Mouse (Mus musculus): ENCODE data around the gene Ripor3. TPM values are rescaled to one million over a fixed set of nuclear protein-coding genes. Genes with fewer than 3 reads are reported as not detected.

Gene Ripor3
- total RNA-seq, 1 experiment: 0.98 TPM

DNA sequence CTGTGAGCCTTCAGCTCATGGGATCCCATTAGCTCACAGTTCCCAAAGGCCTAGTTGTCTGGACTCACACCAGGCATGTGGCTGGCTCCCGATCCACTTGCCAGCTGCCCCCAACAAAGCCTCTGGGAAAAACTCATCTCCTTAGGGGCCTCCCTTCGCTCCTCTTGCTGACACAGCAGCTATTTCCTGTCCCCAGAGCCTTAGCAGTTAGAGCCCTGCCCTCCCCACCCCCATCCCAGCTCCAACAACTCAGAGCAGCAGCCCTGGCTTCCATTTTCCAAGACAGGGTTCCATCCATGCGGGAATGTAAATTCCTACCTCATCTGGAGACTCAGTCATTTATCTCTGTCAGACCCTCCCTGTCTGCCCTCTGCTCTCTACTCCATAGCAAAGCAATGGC, 26.6 kb upstream of the Ripor3 start:
- Histone ChIP-seq H3K9me3 (ENCODE audit: control insufficient read depth, insufficient read depth, low read depth, low read length) (no peaks in the 10 kb centered on the region), H3K4me3 (ENCODE audit: insufficient read depth in 1 of 2, low read depth in 1 of 2, low read length in 2 of 2, poor library complexity in 1 of 2, severe bottlenecking in 1 of 2) (no peak overlapping the region), H3K36me3 (ENCODE audit: control insufficient read depth, insufficient read depth, low read length, poor library complexity, severe bottlenecking) (no peaks in the 10 kb centered on the region), H3K27ac (ENCODE audit: insufficient read depth, low read depth, low read length, poor library complexity, severe bottlenecking) (no peak overlapping the region; the same call in 1 of the 2 replicates), H3K9ac (ENCODE audit: insufficient read depth, low read depth, low read length, poor library complexity, severe bottlenecking) (no peak overlapping the region), H3K4me1 (ENCODE audit: control insufficient read depth in 2 of 2, insufficient read depth in 2 of 2, low read length in 2 of 2, poor library complexity in 1 of 2) (peaks cover 0 to 7% of the 10 kb centered on the region in 2 experiments; a peak in 1 of 4 replicates)
- DNase-seq (ENCODE audit: low read depth, low spot score): no peak
- in situ Hi-C loops (cut with MboI; ENCODE audit: low sequenced_read_pairs in 2 of 2, unreplicated experiment in 2 of 2): no loop called here
- TF ChIP-seq ZNF384 (IDR thresholded peaks at IDR 0.05; ENCODE audit: low read depth, low read length): no peak
- no peak for TF ChIP-seq CHD2 (IDR thresholded peaks at IDR 0.05; ENCODE audit: low read depth, low read length)
- no peak for TF ChIP-seq ZC3H11A (IDR thresholded peaks at IDR 0.05; ENCODE audit: borderline replicate concordance, low read depth, low read length)
- no peak for TF ChIP-seq MAFK (IDR thresholded peaks at IDR 0.05; ENCODE audit: insufficient read depth, low read depth, low read length)
- no peak for TF ChIP-seq HCFC1 (IDR thresholded peaks at IDR 0.05; ENCODE audit: borderline replicate concordance, insufficient read depth, low read length)

DNA sequence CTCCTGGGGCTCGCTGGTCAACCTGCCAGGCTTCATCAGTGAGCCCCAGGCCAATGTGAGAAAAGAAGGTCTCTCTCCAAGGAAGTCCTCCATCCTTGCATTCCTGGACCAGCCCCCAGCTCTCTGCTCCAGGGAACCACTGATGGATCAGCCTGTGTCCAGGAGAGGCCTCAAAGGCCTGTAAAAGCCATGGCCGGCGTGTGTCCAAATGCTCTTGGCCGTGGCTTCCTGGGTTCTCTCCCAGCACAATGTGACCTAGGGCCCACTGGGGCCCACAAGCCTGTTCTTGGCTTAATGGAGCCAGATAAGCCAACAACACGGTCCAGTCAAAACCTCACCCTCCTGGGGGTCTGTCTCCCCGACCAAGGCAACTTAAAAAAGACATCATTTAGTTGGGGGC, 25.5 kb upstream of the Ripor3 start:
- TF ChIP-seq CHD2 (IDR thresholded peaks at IDR 0.05; ENCODE audit: low read depth, low read length) (no peak), MAFK (IDR thresholded peaks at IDR 0.05; ENCODE audit: insufficient read depth, low read depth, low read length) (no peak), HCFC1 (IDR thresholded peaks at IDR 0.05; ENCODE audit: borderline replicate concordance, insufficient read depth, low read length) (no peak), ZNF384 (IDR thresholded peaks at IDR 0.05; ENCODE audit: low read depth, low read length) (no peak), ZC3H11A (IDR thresholded peaks at IDR 0.05; ENCODE audit: borderline replicate concordance, low read depth, low read length) (no peak)
- H3K9ac ChIP-seq (ENCODE audit: insufficient read depth, low read depth, low read length, poor library complexity, severe bottlenecking): no peak overlapping the region
- in situ Hi-C loops (cut with MboI; ENCODE audit: low sequenced_read_pairs in 2 of 2, unreplicated experiment in 2 of 2): no loop called here
- H3K4me3 ChIP-seq (ENCODE audit: insufficient read depth in 1 of 2, low read depth in 1 of 2, low read length in 2 of 2, poor library complexity in 1 of 2, severe bottlenecking in 1 of 2): no peak overlapping the region
- no peaks in the 10 kb centered on the region for H3K36me3 ChIP-seq (ENCODE audit: control insufficient read depth, insufficient read depth, low read length, poor library complexity, severe bottlenecking)
- H3K27ac ChIP-seq (ENCODE audit: insufficient read depth, low read depth, low read length, poor library complexity, severe bottlenecking): no peak overlapping the region
- no peaks in the 10 kb centered on the region for H3K9me3 ChIP-seq (ENCODE audit: control insufficient read depth, insufficient read depth, low read depth, low read length)
- H3K4me1 ChIP-seq (ENCODE audit: control insufficient read depth in 2 of 2, insufficient read depth in 2 of 2, low read length in 2 of 2, poor library complexity in 1 of 2): peaks cover 0 to 11% of the 10 kb centered on the region in 2 experiments; a peak in 1 of 4 replicates
- DNase-seq (ENCODE audit: low read depth, low spot score): no peak

DNA sequence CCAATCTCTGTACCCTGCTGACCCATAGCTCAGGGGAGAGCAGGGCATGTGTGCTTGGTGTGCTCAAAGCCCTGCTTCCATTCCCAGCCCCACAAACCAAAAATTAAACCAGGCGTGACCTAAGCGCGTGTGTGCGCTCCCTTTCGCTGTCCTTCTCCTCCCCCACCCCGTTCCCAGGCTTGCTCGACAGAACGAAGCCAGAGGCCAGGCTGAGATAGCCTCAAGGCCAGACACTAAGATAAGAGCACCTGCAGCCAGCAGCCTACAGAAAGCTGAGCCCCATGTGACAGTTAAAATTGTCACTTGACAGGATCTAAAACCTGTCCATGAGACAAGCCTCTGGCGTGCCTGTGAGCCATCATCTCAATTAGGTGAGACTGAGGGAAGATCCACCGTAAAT, 23.5 kb upstream of the Ripor3 start:
- H3K27ac ChIP-seq (ENCODE audit: insufficient read depth, low read depth, low read length, poor library complexity, severe bottlenecking): no peak overlapping the region
- DNase-seq (ENCODE audit: low read depth, low spot score): no peak
- peaks cover 0 to 11% of the 10 kb centered on the region in 2 experiments; a peak in 1 of 4 replicates for H3K4me1 ChIP-seq (ENCODE audit: control insufficient read depth in 2 of 2, insufficient read depth in 2 of 2, low read length in 2 of 2, poor library complexity in 1 of 2)
- no peaks in the 10 kb centered on the region for H3K9me3 ChIP-seq (ENCODE audit: control insufficient read depth, insufficient read depth, low read depth, low read length)
- no peaks in the 10 kb centered on the region for H3K36me3 ChIP-seq (ENCODE audit: control insufficient read depth, insufficient read depth, low read length, poor library complexity, severe bottlenecking)
- no peak overlapping the region for H3K4me3 ChIP-seq (ENCODE audit: insufficient read depth in 1 of 2, low read depth in 1 of 2, low read length in 2 of 2, poor library complexity in 1 of 2, severe bottlenecking in 1 of 2)
- TF ChIP-seq MAFK (IDR thresholded peaks at IDR 0.05; ENCODE audit: insufficient read depth, low read depth, low read length) (no peak), HCFC1 (IDR thresholded peaks at IDR 0.05; ENCODE audit: borderline replicate concordance, insufficient read depth, low read length) (no peak), ZC3H11A (IDR thresholded peaks at IDR 0.05; ENCODE audit: borderline replicate concordance, low read depth, low read length) (no peak), ZNF384 (IDR thresholded peaks at IDR 0.05; ENCODE audit: low read depth, low read length) (no peak), CHD2 (IDR thresholded peaks at IDR 0.05; ENCODE audit: low read depth, low read length) (no peak)
- H3K9ac ChIP-seq (ENCODE audit: insufficient read depth, low read depth, low read length, poor library complexity, severe bottlenecking): no peak overlapping the region
- in situ Hi-C loops (cut with MboI; ENCODE audit: low sequenced_read_pairs in 2 of 2, unreplicated experiment in 2 of 2): no loop called here

- in situ Hi-C loops (cut with MboI; ENCODE audit: low sequenced_read_pairs in 2 of 2, unreplicated experiment in 2 of 2): no loop called here
- no peak for DNase-seq (ENCODE audit: low read depth, low spot score)
- TF ChIP-seq CHD2 (IDR thresholded peaks at IDR 0.05; ENCODE audit: low read depth, low read length) (no peak), ZNF384 (IDR thresholded peaks at IDR 0.05; ENCODE audit: low read depth, low read length) (no peak), HCFC1 (IDR thresholded peaks at IDR 0.05; ENCODE audit: borderline replicate concordance, insufficient read depth, low read length) (no peak), MAFK (IDR thresholded peaks at IDR 0.05; ENCODE audit: insufficient read depth, low read depth, low read length) (no peak)
- Histone ChIP-seq H3K4me1 (ENCODE audit: control insufficient read depth in 2 of 2, insufficient read depth in 2 of 2, low read length in 2 of 2, poor library complexity in 1 of 2) (peaks cover 0 to 9% of the 10 kb centered on the region in 2 experiments; a peak in 1 of 4 replicates), H3K9ac (ENCODE audit: insufficient read depth, low read depth, low read length, poor library complexity, severe bottlenecking) (no peak overlapping the region), H3K27ac (ENCODE audit: insufficient read depth, low read depth, low read length, poor library complexity, severe bottlenecking) (no peak overlapping the region), H3K4me3 (ENCODE audit: insufficient read depth in 1 of 2, low read depth in 1 of 2, low read length in 2 of 2, poor library complexity in 1 of 2, severe bottlenecking in 1 of 2) (no peak overlapping the region), H3K9me3 (ENCODE audit: control insufficient read depth, insufficient read depth, low read depth, low read length) (no peaks in the 10 kb centered on the region), H3K36me3 (ENCODE audit: control insufficient read depth, insufficient read depth, low read length, poor library complexity, severe bottlenecking) (no peaks in the 10 kb centered on the region)
Observed at GRCm38 (mm10) chr2:168031842-168032241, 21.4 kb upstream of the Ripor3 start.

DNA sequence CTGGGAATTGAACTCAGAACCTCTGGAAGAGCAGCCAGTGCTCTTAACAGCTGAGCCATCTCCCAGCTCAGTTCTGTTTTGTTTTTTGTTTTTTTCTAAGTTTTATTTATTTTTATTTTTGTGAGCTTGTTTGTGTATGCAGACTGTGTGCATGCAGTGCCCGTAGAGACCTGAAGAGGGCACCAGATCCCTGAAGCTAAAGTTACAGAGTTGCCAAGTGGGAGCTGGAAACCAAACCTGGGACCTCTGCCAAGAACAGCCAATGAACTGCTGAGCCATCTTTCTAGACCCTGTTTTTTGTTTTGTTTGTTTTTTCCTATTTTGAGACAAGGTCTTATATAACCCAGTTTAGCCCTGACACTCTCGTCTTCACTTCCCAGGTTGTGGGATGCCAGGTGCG, 18.0 kb upstream of the Ripor3 start:
- Histone ChIP-seq H3K9ac (ENCODE audit: insufficient read depth, low read depth, low read length, poor library complexity, severe bottlenecking) (no peak overlapping the region), H3K27ac (ENCODE audit: insufficient read depth, low read depth, low read length, poor library complexity, severe bottlenecking) (no peak overlapping the region), H3K9me3 (ENCODE audit: control insufficient read depth, insufficient read depth, low read depth, low read length) (no peaks in the 10 kb centered on the region), H3K4me1 (ENCODE audit: control insufficient read depth in 2 of 2, insufficient read depth in 2 of 2, low read length in 2 of 2, poor library complexity in 1 of 2) (peaks cover 0 to 5% of the 10 kb centered on the region in 2 experiments; a peak in 1 of 4 replicates), H3K4me3 (ENCODE audit: insufficient read depth in 1 of 2, low read depth in 1 of 2, low read length in 2 of 2, poor library complexity in 1 of 2, severe bottlenecking in 1 of 2) (no peak overlapping the region), H3K36me3 (ENCODE audit: control insufficient read depth, insufficient read depth, low read length, poor library complexity, severe bottlenecking) (no peaks in the 10 kb centered on the region)
- TF ChIP-seq MAFK (IDR thresholded peaks at IDR 0.05; ENCODE audit: insufficient read depth, low read depth, low read length) (no peak), HCFC1 (IDR thresholded peaks at IDR 0.05; ENCODE audit: borderline replicate concordance, insufficient read depth, low read length) (no peak), ZNF384 (IDR thresholded peaks at IDR 0.05; ENCODE audit: low read depth, low read length) (no peak), CHD2 (IDR thresholded peaks at IDR 0.05; ENCODE audit: low read depth, low read length) (no peak), ZC3H11A (IDR thresholded peaks at IDR 0.05; ENCODE audit: borderline replicate concordance, low read depth, low read length) (no peak)
- in situ Hi-C loops (cut with MboI; ENCODE audit: low sequenced_read_pairs in 2 of 2, unreplicated experiment in 2 of 2): no loop called here
- DNase-seq (ENCODE audit: low read depth, low spot score): no peak

All from ES-E14 (cell line).